Mouse (Mus musculus): ENCODE results near the gene Atxn2. TPM values are rescaled to one million over a fixed set of nuclear protein-coding genes. Genes with fewer than 3 reads are reported as not detected.

Atxn2 gene
- total RNA-seq, 2 experiments from 2014 or later: 155 to 169 TPM

DNA sequence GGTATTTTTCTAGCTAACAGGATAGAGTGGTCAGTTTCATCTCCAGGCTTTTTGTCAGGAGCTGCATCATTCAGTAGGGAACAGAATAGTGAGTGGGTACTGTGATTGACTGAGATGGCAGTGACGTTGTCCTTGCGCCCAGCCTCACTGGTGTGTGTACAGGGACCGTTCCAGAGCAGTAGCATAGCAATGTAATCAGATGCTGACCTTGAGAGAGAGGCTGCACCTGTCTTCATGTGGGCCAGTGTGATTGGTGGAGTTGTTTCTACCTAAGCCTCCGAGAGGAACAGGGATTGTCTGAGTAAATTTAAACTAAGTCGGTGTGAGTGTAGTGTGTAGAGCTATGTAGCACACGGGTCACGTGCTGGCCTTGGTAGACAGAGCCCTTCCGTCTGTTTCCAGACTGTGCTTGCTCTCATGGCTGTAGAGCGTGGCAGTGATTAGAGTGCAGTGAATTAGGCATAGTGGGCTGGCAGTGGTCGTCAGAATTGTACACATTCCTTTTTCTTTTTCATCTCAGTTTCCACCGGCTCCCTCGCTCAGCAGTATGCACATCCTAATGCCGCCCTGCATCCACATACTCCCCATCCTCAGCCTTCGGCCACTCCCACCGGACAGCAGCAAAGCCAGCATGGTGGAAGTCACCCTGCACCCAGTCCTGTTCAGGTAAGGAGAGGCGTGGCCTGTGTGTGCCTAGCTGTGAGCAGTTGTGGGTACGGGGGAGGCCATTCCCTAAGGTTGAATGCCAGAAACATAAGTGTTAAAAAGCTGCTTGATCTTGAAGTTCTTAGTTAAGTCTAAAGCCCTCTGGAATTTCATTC is 99.4 kb downstream of the Atxn2 start:
- intact Hi-C loops (cut with DNase I): no loop called here

DNA sequence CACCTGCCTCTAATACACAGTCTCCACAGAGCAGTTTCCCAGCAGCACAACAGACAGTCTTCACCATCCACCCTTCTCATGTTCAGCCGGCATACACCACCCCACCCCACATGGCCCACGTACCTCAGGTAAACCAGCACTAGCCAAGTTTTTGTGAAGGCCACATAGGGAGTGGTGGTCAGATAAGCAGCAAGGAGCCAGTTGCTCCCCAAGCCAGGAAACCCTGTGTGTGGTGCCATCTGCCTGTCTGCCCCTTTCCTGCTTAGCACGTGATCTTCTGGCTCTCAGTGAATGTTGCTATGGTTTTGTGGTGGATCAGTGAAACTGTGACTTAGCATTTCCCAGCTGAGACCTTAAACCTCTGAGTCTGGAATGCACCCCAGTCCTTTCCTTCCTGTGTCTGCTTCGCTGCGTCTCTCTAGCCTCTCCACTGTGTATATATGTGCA is 100.4 kb downstream of the Atxn2 start:
- DNase-seq: no peak
- intact Hi-C loops (cut with DNase I): no loop called here

More for the DNA sequence above, 99.4 kb downstream of the Atxn2 start:
- no peak for DNase-seq

DNA sequence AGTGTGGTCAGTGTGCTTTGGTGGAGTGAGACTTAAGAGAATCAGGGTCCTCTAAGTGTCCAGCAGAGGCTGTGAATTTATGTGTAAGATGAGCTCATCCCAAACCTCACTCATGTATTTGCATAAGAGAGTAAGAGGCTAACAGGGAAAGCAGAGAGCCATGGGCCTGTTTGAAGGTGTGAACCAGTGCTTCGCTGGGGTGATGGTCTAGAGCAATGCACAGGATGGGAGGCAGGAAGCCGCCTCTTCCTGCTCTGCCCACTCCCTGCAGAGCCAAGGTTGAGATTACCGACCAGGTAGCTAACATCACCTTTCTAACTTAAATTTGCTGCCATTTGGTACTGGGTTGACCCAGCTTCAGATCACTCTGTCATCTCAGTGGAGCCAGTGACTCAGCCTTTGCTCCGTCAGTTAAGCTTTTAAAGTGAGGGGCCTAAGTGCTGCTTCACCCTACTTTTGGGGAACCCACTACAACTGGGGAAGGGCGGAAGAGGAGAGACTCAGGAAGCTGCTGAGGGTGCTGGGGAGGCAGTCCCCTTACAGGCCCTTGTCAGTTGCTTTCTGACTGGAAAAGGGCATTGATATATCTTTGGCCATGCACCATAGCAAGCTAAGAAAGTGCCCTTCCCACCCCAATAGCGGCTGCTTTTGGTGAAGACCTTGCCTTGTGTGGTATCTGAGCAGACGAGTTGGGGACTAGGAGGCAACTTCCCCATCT is 101.5 kb downstream of the Atxn2 start:
- no peak for DNase-seq
- intact Hi-C loops (cut with DNase I): no loop called here

- intact Hi-C loops (cut with DNase I): no loop called here
- DNase-seq: no peak
These were observed 102.6 kb downstream of the Atxn2 start for GRCm38 (mm10) chr5:121813744-121814143.

- DNase-seq: peak; percentile 73 to 79
- intact Hi-C loops (cut with DNase I): loop anchor here (1.0 kb wide), 1 partner anchor 27 kb away; no protein-coding TSS in a partner anchor
These were observed 103.9 kb downstream of the Atxn2 start for GRCm38 (mm10) chr5:121815067-121815466.

- peak in 1 of 2 experiments; percentile 5 for DNase-seq
- intact Hi-C loops (cut with DNase I): loop anchor here (1.0 kb wide), 1 partner anchor 26 kb away; no protein-coding TSS in a partner anchor
These were observed 104.8 kb downstream of the Atxn2 start for GRCm38 (mm10) chr5:121815867-121816380.

GRCm38 (mm10) chr5:121816611-121817010 is 105.5 kb downstream of the Atxn2 start:
- no peak for DNase-seq
- intact Hi-C loops (cut with DNase I): no loop called here

DNA sequence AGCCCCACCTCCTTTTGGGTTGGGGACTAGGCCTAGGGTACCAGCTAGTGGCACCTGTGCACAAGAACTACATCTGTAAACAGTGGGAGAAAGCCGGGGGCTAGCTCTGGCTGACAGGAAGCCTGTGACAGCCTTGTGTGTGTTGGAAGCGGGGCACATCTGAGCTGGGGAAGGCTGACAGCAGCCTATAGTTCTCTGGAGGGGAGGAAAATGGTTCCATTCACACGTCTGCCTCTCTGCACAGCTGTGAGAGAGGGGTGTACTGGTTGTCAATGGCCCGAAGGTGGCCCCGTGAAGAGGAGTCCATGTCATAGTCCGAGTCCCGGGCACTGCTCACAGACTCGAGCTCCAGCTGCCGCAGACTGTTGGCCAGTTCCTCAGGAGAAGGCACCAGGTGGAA is 106.4 kb downstream of the Atxn2 start:
- intact Hi-C loops (cut with DNase I): no loop called here

GRCm38 (mm10) chr5:121818401-121818800 is 107.3 kb downstream of the Atxn2 start:
- intact Hi-C loops (cut with DNase I): no loop called here
- peak in 1 of 2 experiments; percentile 2 for DNase-seq

More for the DNA sequence above, 106.4 kb downstream of the Atxn2 start:
- no peak for DNase-seq

DNA sequence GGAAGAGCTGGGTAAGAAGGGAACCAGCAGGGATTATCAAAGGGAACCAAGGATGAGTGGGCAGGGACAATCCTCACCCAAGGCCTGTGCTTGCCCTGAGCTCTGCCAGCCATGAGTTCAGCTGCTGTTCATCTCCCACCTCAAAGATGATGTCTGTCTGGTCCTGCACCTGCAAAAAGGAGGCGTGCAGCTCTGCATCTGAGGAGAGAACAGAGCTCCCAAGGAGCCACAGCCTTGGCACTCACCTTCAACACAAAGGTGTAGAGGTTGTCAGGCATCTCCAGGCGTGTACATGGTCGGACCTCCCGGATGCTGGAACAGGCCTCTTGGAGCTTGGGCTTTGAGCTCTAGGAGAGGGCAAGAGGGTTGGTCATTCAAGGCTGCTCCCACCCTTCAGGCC is 107.7 kb downstream of the Atxn2 start:
- peak in 1 of 2 experiments; percentile 4 for DNase-seq
- intact Hi-C loops (cut with DNase I): no loop called here

DNA sequence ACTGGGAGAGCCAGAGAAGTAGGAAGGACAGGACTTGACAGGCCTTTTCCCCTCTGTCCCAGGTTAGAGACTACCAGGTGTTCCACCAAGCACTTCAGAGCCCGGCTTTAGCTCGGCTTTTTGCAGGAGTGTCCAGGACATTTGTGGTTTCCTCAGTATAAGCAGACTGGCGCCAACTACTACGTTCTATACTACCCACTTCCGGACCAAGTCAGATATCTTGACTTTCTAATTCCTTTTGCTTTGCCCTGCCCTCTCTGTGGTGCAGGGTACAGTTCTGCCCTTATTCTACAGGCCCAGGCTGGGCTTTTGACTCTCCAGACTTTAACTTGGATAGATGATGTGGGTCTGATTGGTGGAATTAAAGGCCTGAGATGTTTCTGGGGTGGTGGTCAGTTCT is 108.4 kb downstream of the Atxn2 start:
- intact Hi-C loops (cut with DNase I): no loop called here
- peak in 1 of 2 experiments; percentile 0 for DNase-seq

- DNase-seq: peak in 1 of 2 experiments; percentile 14
- intact Hi-C loops (cut with DNase I): no loop called here
These were observed 109.0 kb downstream of the Atxn2 start for GRCm38 (mm10) chr5:121820161-121820560.

DNA sequence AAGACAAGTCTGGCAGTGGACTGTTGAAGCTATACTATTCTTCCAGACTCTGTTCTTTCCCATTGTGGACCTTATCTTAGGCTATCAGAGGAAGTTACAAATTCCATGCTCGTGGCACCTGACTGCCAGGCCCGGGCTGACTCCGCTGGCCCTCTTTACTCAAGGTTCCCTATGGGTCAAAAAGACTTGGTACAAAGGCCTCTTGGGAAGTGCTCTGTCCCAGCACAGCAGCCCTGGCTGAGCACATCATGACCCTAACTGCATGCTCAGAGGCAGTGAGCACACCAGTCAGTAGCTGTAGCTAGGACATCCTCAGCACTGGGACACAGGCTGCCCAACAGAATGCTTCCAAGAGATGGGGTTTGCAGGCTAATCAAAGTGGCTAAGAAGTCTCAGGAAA is 109.5 kb downstream of the Atxn2 start:
- intact Hi-C loops (cut with DNase I): no loop called here
- DNase-seq: peak in 1 of 2 experiments; percentile 1

DNA sequence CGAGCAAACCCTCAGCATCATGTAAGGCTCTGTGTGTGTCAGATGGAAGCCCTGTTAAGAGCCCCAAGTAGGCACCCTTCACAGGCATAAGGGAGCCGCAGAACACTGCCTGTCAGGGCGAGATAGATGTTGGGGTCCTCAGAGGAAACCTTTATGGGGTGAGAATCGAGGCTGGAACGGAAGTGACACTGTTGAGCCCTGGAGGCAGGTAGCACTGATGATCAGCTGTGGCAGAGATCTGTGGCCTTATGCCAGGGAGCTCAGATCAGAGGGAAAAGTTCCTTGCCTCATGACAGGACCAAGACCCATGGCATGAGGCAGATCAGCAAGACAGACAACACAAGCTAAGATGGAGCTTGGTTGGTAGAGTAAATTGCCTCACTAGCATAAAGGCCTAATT is 110.0 kb downstream of the Atxn2 start:
- DNase-seq: peak in 1 of 2 experiments; percentile 4
- intact Hi-C loops (cut with DNase I): no loop called here

- intact Hi-C loops (cut with DNase I): no loop called here
- DNase-seq: no peak
These were observed 110.4 kb downstream of the Atxn2 start for GRCm38 (mm10) chr5:121821552-121821951.

DNA sequence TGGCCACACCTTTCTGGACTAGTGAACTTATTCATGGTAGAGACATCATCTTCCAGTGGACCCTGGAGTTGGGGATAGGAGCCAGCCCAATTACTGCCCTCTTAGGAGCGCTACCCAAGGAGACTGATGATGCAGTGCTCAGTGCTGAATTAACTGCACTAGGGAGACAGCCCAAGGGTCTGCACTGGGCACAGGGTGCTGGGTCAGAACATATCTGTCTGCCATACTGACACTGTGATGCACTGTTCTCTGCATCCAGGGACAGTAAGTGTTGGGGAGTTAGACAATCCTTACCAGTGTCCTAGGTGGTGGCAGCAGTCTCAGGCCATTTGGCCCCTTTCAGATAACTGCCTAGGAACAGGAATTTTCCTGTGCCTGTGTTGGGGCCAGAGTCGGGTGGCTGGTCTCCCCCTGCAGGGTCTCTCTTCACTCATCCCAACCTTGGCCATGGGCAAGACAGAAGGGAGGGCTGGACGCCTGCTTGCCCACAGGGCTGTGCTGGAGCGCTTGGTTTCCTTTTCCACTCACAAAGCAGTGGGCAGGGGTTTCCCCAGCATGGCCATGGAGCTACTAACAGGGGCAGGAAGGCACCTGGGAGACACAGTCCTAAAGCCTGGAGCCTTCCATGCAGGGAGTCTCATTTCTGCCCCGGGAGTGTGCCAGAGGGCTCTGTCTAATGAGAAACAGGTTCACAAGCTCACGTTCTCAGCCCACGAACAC is 111.8 kb downstream of the Atxn2 start:
- intact Hi-C loops (cut with DNase I): no loop called here
- DNase-seq: no peak

DNA sequence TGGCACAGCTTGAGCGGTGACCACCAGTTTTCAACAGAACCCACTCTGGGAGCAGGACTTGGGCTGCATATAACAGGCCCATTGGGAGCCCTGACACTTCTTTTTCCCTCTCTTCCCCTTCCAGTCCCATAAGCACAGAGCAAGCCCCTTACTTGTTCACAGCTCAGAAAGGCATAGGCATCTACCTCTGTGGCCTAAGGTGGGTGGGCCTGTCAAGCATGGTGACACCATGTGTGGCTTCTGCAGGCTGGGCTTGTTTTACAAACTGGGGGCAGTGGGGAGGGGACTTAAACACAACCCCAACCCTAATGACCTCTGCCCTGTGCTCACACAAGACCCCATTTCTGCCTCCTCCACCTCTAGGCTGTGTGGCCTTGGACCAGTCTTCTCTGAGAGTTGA is 112.5 kb downstream of the Atxn2 start:
- intact Hi-C loops (cut with DNase I): no loop called here
- DNase-seq: no peak

GRCm38 (mm10) chr5:121824121-121824520 is 113.0 kb downstream of the Atxn2 start:
- intact Hi-C loops (cut with DNase I): no loop called here
- peak; percentile 62 to 66 for DNase-seq

DNA sequence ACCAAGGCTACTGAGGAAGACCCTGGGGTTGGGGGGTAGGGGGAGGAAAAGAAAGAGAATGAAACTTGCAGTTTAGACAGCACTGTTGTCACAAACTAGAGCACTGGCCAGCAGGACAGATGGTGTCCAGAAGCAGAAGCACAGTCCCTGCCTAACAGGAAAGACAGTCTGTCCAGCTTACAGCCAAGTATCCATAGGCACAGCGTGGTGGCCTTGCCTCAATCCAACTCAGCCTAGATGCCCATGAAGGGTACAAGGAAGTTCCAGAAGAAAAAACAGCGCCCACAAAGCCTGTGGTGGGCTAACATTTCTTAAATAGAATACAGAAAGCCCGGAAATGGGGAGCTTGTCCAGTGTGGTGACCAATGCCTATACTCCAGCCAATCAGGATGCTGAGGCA is 114.5 kb downstream of the Atxn2 start:
- intact Hi-C loops (cut with DNase I): no loop called here
- no peak for DNase-seq

DNA sequence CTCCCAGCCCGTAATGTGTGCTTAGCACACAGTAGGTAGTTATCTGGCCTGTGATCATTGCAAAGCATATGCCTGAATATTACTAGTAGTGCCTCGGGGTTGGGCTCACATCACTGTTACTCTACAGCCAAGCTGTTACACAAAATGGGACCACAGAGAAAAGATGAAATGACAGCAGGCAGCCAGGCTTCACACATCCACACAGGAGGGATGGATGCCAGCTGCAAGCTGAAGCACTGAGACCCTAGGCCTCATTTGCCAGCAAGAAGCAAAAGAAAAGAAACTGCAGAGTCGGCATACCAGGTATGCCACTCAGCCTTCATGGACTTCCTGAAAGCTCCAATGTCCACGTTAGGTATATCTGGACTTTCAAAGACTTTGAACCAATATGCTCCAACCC is 116.7 kb downstream of the Atxn2 start:
- intact Hi-C loops (cut with DNase I): no loop called here
- DNase-seq: no peak
